38 mouse cellular contexts compared by ENCODE assay signal in the genomic region with DNA sequence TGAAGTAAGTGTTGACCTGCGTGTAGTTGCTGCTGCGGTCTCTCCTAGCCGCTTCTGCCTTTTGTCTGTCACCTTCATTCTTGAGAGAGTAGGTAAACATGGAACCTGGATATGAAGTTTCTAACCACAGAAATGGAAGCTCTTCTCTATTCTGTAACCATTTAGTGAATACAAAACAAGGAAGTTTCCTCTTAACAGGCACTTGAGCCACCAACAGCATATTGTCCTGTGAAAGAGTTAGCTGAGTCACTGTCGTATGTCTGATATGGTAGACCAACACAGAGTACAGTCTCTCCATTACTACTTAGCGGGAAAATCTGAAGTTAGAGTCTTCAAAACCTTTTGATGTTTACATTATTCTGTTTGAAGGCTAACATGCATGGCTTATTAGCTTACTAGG. TPM values are rescaled to one million over a fixed set of nuclear protein-coding genes. Genes with fewer than 3 reads are reported as not detected.
"Had no signal": no experiment of that assay in that cellular context is flagged by ENCODE, and none has a peak within 500 bp of the region (broad histone marks: within the 10 kb centered on the region; RNA-seq: fewer than 3 reads in every experiment).

No protein-coding gene starts in this region.

- H3K4me3 ChIP-seq: gastrocnemius, adult 2 months; heart, adult 2 months; heart, embryonic 13.5 days; heart, embryonic 15.5 days; hindbrain, embryonic 13.5 days; hindbrain, embryonic 15.5 days; layer of hippocampus, adult 2 months; limb, embryonic 10.5 days; limb, embryonic 12.5 days; liver, embryonic 13.5 days had no signal

- H3K27me3 ChIP-seq: heart, embryonic 13.5 days; heart, embryonic 15.5 days; hindbrain, embryonic 13.5 days; hindbrain, embryonic 15.5 days; limb, embryonic 12.5 days; liver, embryonic 13.5 days had no signal

- H3K27ac ChIP-seq: gastrocnemius, adult 2 months; heart, adult 2 months; heart, embryonic 13.5 days; heart, embryonic 15.5 days; hindbrain, embryonic 13.5 days; hindbrain, embryonic 15.5 days; hindbrain, postnatal 0 days; limb, embryonic 10.5 days; limb, embryonic 12.5 days; liver, embryonic 13.5 days had no signal

- H3K9me3 ChIP-seq: heart, embryonic 13.5 days; heart, embryonic 15.5 days; hindbrain, embryonic 13.5 days; hindbrain, embryonic 15.5 days; limb, embryonic 10.5 days; limb, embryonic 12.5 days; liver, embryonic 13.5 days had no signal

- ATAC-seq: hindbrain, postnatal 0 days; intestine, embryonic 16.5 days had no signal

- H3K9ac ChIP-seq: heart, embryonic 13.5 days; heart, embryonic 15.5 days; hindbrain, embryonic 13.5 days; hindbrain, embryonic 15.5 days; limb, embryonic 12.5 days; liver, embryonic 13.5 days had no signal

- H3K36me3 ChIP-seq: heart, embryonic 15.5 days; limb, embryonic 10.5 days had no signal

- DNase-seq: gastrocnemius, adult 2 months; gastrocnemius, postnatal 10 days; gastrocnemius, postnatal 36 days; heart, adult 11 months; heart, adult 2 months; heart, postnatal 14 days; heart, postnatal 36 days; kidney, adult 18-20 months; kidney, adult 8-10 months; kidney, postnatal 10 days; kidney, postnatal 25 days; kidney, postnatal 4 days; layer of hippocampus, postnatal 36 days; liver; liver, embryonic 13.5 days had no signal

- H3K4me1 ChIP-seq: heart, embryonic 13.5 days; heart, embryonic 15.5 days; hindbrain, embryonic 13.5 days; hindbrain, embryonic 15.5 days; limb, embryonic 10.5 days; limb, embryonic 12.5 days; liver, embryonic 13.5 days had no signal

RNA-seq across cellular contexts. Expression of gene Gm11027, which starts 59.1 kb away (rescaled TPM):
- total RNA-seq: gastrocnemius, adult 2 months; gastrocnemius, postnatal 10 days; gastrocnemius, postnatal 36 days; heart, adult 2 months; heart, postnatal 14 days; heart, postnatal 36 days; hematopoietic stem cell, adult 5-6 weeks; hindbrain, postnatal 0 days; layer of hippocampus, adult 2 months; layer of hippocampus, postnatal 14 days; layer of hippocampus, postnatal 36 days; left cerebral cortex, adult 18-20 months; left cerebral cortex, postnatal 14 days; left cerebral cortex, postnatal 36 days had no signal
- polyA plus RNA-seq: frontal cortex, adult 2 months; heart, adult 2 months; heart, embryonic 11.5 days; heart, embryonic 13.5 days; heart, embryonic 15.5 days; heart, postnatal 0 days; hindbrain, embryonic 11.5 days; hindbrain, embryonic 13.5 days; hindbrain, embryonic 15.5 days; hindbrain, postnatal 0 days; intestine, embryonic 14.5 days; intestine, embryonic 16.5 days; kidney, embryonic 14.5 days; kidney, embryonic 16.5 days; limb, embryonic 10.5 days; limb, embryonic 12.5 days; limb, embryonic 14.5 days; liver, embryonic 11.5 days; liver, embryonic 13.5 days had no signal
